Mouse (Mus musculus) CD4-positive, CD25-positive, alpha-beta regulatory T cell, adult 4 months (primary cell): ENCODE measurements around the gene Gm3488. TPM values are rescaled to one million over a fixed set of nuclear protein-coding genes. Genes with fewer than 3 reads are reported as not detected.
"Not testable (repeated sequence)": the region's sequence is repeated elsewhere in the genome, so short reads cannot be mapped to it uniquely, and the experiment has no call there.

ENCODE experiments used
- ATAC-seq: one replicate; pipeline ENCODE4 v1.8.0; 2017
- polyA plus RNA-seq, 2 experiments: library from polyadenylated mRNA; unstranded; fragments of 100-300 nt; shearing (Covaris generic); gene quantifications; one replicate each; pipeline ENCODE4 v1.2.1; 2017

Gene Gm3488
- polyA plus RNA-seq = 10 to 100 TPM in 1 of 2 experiments, 1 to 10 TPM in 1; 6.9 to 12.4 TPM

DNA sequence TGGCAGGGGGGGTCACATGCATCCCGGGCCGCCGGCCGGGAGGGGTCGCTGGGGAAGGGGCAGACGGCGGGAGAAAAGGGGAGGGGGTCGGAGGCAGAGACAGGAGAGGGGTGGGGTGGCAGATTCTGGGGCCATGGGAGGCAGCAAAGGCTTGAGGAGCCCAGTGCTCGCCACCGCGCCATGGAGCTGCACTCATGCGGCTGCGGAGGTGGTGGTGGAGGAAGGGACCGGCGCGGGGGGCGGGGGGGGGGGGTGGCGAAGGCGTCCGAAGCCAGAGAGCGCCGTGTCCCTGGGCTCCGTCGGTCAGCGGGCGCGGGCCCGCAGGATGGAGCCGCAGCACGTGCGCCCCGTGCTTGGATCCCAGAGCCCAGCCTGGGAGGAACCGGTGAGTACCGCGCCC lies at the start of gene Gm3488:
Gm3488 (plus strand) TSS at position 301 of the 400 bp plus-strand sequence.
- not testable (repeated sequence) for ATAC-seq

DNA sequence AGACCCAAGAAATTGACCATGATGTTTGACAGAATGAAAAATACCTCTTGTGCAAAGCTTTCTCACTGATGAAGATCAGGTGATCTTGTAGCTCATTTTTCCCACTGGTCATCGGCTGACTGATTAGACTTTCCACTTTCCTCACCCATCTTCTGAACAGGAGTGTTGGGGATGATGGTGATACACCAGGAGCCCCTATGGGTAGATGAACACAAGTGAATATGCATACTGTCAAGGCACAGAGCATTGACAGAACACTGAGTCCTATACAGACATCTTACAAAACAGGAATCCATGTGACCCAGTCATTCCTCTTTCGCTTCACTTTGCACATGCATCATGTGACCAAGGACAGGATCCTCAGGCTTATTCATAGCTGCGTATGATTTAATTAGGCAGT lies 46.1 kb upstream of the Gm3488 start, which contains the start of gene Gm3194:
Gm3194 (minus strand) TSS at position 101 of the 400 bp plus-strand sequence.
- not testable (repeated sequence) for ATAC-seq

DNA sequence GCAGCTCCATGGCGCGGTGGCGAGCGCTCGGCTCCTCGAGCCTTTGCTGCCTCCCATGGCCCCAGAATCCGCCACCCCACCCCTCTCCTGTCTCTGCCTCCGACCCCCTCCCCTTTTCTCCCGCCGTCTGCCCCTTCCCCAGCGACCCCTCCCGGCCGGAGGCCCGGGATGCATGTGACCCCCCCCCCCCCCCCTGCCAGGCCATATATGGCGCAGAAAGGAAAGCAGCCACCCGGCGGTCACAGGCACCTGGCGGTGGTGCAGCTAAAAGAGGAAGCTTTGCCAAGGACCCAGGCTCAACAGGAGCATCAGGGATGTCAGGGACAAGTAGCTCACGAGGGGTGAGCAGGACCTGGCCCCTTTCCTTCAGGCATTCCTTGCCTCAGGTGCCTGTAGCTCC lies 41.0 kb upstream of the Gm3488 start:
- not testable (repeated sequence) for ATAC-seq

DNA sequence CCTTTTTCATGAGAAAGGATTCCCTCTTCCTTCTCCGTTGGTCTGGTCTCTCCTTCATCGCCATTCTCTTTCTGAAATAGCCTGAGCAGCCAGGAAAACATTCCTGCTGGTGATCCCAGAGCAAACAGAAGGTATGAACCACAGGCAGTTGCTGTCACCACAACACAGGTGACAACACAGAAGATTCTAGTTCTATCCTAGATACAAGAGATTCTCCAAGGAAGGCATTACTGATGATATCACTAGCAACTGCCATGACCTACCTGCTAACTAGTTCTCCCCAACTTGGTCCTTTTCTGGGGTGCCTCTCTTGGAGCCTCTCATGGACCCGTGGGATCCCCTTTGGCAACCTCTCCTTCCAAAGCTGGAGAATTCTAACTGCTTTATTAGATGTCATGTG lies 23.7 kb upstream of the Gm3488 start, which contains the start of gene Gm8246:
Gm8246 (minus strand) TSS at position 101 of the 400 bp plus-strand sequence.
- ATAC-seq = not testable (repeated sequence)

DNA sequence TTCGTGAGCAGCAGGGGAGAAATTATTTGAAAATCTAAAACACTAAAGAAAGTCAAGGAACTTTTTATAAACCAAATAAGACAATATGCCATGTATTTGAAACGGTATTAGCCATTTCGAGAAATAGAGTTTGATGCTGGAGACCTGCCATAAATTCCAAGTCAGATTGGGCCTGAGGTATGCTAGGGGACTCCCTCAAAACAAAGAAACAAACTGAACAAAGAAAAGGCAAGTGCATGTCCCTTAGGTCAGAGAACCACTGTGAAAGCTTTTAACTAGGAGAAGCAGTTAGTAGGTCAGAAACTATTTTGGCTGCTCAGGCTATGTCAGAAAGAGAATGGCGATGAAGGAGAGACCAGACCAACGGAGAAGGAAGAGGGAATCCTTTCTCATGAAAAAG lies 17.6 kb upstream of the Gm3488 start, which contains the start of gene Gm3187:
Gm3187 (plus strand) TSS at position 301 of the 400 bp plus-strand sequence.
- ATAC-seq = not testable (repeated sequence)

DNA sequence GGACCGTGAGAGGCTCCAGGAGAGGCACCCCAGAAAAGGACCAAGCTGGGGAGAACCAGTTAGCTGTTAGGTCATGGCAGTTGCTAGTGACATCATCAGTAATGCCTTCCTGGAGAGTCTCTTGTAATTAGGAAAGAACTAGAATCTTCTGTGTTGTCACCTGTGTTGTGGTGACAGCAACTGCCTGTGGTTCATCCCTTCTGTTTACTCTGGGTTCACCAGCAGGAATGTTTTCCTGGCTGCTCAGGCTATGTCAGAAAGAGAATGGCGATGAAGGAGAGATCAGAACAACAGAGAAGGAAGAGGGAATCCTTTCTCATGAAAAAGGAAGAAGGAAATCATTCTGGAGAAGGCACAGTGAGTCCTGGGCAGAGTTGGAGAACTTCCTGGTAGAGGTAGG lies 36.7 kb downstream of the Gm3488 start, which contains the start of gene Gm3532:
Gm3532 (plus strand) TSS at position 301 of the 400 bp plus-strand sequence.
- ATAC-seq = not testable (repeated sequence)

Other genes starting within 250 kb of the Gm3488 start
- gene Gm3526, start 241.1 kb upstream of the Gm3488 start, polyA plus RNA-seq = not detected
- not detected for gene Gm3542, start 166.7 kb upstream of the Gm3488 start, polyA plus RNA-seq
- 10 to 100 TPM in 1 of 2 experiments, 1 to 10 TPM in 1; 8.1 to 10.4 TPM for gene Gm3500, start 112.6 kb upstream of the Gm3488 start, polyA plus RNA-seq
- 1 to 10 TPM in 1 of 2 experiments, under 1 TPM in 1; 0.36 to 5.5 TPM for gene Gm3194, start 46.2 kb upstream of the Gm3488 start, polyA plus RNA-seq
- gene Gm8246, start 23.8 kb upstream of the Gm3488 start, polyA plus RNA-seq = not detected
- gene Gm3187, start 17.5 kb upstream of the Gm3488 start, polyA plus RNA-seq = not detected
- not detected for gene Gm3532, start 36.8 kb downstream of the Gm3488 start, polyA plus RNA-seq
- not detected for gene Gm8265, start 131.4 kb downstream of the Gm3488 start, polyA plus RNA-seq
- gene Gm9603, start 185.8 kb downstream of the Gm3488 start, polyA plus RNA-seq = not detected
- gene Gm3373, start 239.9 kb downstream of the Gm3488 start, polyA plus RNA-seq = 1 to 10 TPM in 1 of 2 experiments, under 1 TPM in 1; 0.69 to 6.0 TPM